Mouse (Mus musculus): ENCODE results near the gene Nfasc.

DNA sequence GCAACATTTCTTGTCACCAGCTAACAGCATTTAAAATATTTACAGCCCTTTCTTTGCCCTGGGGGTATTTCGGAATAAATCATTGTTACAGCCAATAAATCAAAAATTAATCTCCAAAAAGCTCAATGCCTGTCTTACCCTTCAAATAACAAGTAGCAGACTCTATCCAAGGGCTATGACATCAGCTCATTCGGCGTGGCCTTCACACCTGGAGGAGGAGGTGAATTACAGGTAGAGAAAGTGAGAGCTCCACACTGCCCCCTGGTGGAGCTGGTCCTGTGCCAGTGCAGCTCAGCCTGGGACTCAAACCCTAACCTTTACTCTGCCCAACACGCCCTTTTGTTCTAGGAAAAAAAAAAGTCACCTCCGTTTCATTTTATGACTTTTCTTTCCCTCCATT is 29.8 kb upstream of the Nfasc start:
- TF ChIP-seq CTCF (IDR thresholded peaks at IDR 0.05; ENCODE audit: borderline replicate concordance, control insufficient read depth, extremely low read depth, insufficient read depth, low read length, poor library complexity) (peak; percentile 64; the same call in 1 of the 2 replicates), POLR2A (IDR thresholded peaks at IDR 0.05; ENCODE audit: control insufficient read depth, extremely low read depth, insufficient read depth, low read length, poor library complexity) (no peak)

Measured in thymus, adult 2 months (tissue).